Mouse (Mus musculus) cerebellum, postnatal 10 days (tissue): ENCODE results near the gene Ccser1.
"Not testable (repeated sequence)": the region's sequence is repeated elsewhere in the genome, so short reads cannot be mapped to it uniquely, and the experiment has no call there.

Experiments used
- DNase-seq, 2 experiments: peaks; one replicate each; pipeline ENCODE4 v3.0.0; 2021; ENCODE audit warnings: mixed read lengths in 2 of 2

The Ccser1 gene

GRCm38 (mm10) chr6:61225302-61225701, 45.2 kb downstream of the Ccser1 start:
- DNase-seq: no peak

- DNase-seq: no peak
These were observed 50.1 kb downstream of the Ccser1 start for GRCm38 (mm10) chr6:61230058-61230718.

- DNase-seq: no peak
These were observed 52.9 kb downstream of the Ccser1 start for GRCm38 (mm10) chr6:61233060-61233459.

GRCm38 (mm10) chr6:61233548-61234187, 53.5 kb downstream of the Ccser1 start:
- DNase-seq: no peak

- DNase-seq: peak in 1 of 2 experiments; percentile 31
These were observed 60.5 kb downstream of the Ccser1 start for GRCm38 (mm10) chr6:61240618-61241017.

- DNase-seq: no peak
These were observed 62.4 kb downstream of the Ccser1 start for GRCm38 (mm10) chr6:61242556-61242955.

GRCm38 (mm10) chr6:61246523-61246922, 66.4 kb downstream of the Ccser1 start:
- no peak for DNase-seq

GRCm38 (mm10) chr6:61247842-61248472, 67.8 kb downstream of the Ccser1 start:
- no peak for DNase-seq

GRCm38 (mm10) chr6:61248700-61249099, 68.6 kb downstream of the Ccser1 start:
- peak; percentile 27 to 31 for DNase-seq

- no peak for DNase-seq
These were observed 71.1 kb downstream of the Ccser1 start for GRCm38 (mm10) chr6:61251232-61251631.

GRCm38 (mm10) chr6:61252912-61253311, 72.8 kb downstream of the Ccser1 start:
- no peak for DNase-seq

GRCm38 (mm10) chr6:61255874-61256273, 75.8 kb downstream of the Ccser1 start:
- DNase-seq: not testable (repeated sequence)

- no peak for DNase-seq
These were observed 78.9 kb downstream of the Ccser1 start for GRCm38 (mm10) chr6:61258847-61259634.

- no peak for DNase-seq
These were observed 81.3 kb downstream of the Ccser1 start for GRCm38 (mm10) chr6:61261381-61261780.

GRCm38 (mm10) chr6:61262448-61262847, 82.3 kb downstream of the Ccser1 start:
- no peak for DNase-seq

GRCm38 (mm10) chr6:61263291-61263690, 83.2 kb downstream of the Ccser1 start:
- DNase-seq: no peak

GRCm38 (mm10) chr6:61271033-61271432, 90.9 kb downstream of the Ccser1 start:
- no peak for DNase-seq

GRCm38 (mm10) chr6:61273430-61273829, 93.3 kb downstream of the Ccser1 start:
- no peak for DNase-seq

- no peak for DNase-seq
These were observed 99.4 kb downstream of the Ccser1 start for GRCm38 (mm10) chr6:61279506-61279905.

GRCm38 (mm10) chr6:61292927-61293326, 112.8 kb downstream of the Ccser1 start:
- DNase-seq: no peak

- peak in 1 of 2 experiments; percentile 19 for DNase-seq
These were observed 115.4 kb downstream of the Ccser1 start for GRCm38 (mm10) chr6:61295535-61295934.

- DNase-seq: peak; percentile 52 to 60
These were observed 116.3 kb downstream of the Ccser1 start for GRCm38 (mm10) chr6:61296188-61297037.
